Mouse (Mus musculus) heart, adult 9 months (tissue): ENCODE results near the gene Sec14l2.
"Not testable (repeated sequence)": the region's sequence is repeated elsewhere in the genome, so short reads cannot be mapped to it uniquely, and the experiment has no call there.

ENCODE experiments used
- DNase-seq, 2 experiments: peaks; one replicate each; pipeline ENCODE4 v3.0.0; 2022; ENCODE audit warnings: low spot score in 2 of 2

The Sec14l2 gene

GRCm38 (mm10) chr11:4133450-4133849 lies 10.2 kb upstream of the Sec14l2 start:
- DNase-seq = no peak

- DNase-seq = not testable (repeated sequence)
Observed at GRCm38 (mm10) chr11:4128461-4128860, 5.2 kb upstream of the Sec14l2 start.

GRCm38 (mm10) chr11:4127059-4127458 lies 3.8 kb upstream of the Sec14l2 start:
- DNase-seq = no peak

GRCm38 (mm10) chr11:4123922-4124321 lies 707 bp upstream of the Sec14l2 start:
- DNase-seq = no peak

GRCm38 (mm10) chr11:4122226-4122625 lies 989 bp downstream of the Sec14l2 start:
- DNase-seq = no peak

- DNase-seq = no peak
Observed at GRCm38 (mm10) chr11:4121691-4122090, 1.5 kb downstream of the Sec14l2 start.

GRCm38 (mm10) chr11:4119635-4120034 lies 3.6 kb downstream of the Sec14l2 start:
- DNase-seq = no peak

GRCm38 (mm10) chr11:4118081-4118921 lies 4.9 kb downstream of the Sec14l2 start:
- DNase-seq = peak; percentile 49 to 60

- no peak for DNase-seq
Observed at GRCm38 (mm10) chr11:4117372-4118071, 5.7 kb downstream of the Sec14l2 start.

- no peak for DNase-seq
Observed at GRCm38 (mm10) chr11:4116458-4117141, 6.6 kb downstream of the Sec14l2 start.

- no peak for DNase-seq
Observed at GRCm38 (mm10) chr11:4115407-4115806, 7.8 kb downstream of the Sec14l2 start.

- DNase-seq = not testable (repeated sequence)
Observed at GRCm38 (mm10) chr11:4114541-4114940, 8.7 kb downstream of the Sec14l2 start.

GRCm38 (mm10) chr11:4113970-4114369 lies 9.2 kb downstream of the Sec14l2 start:
- no peak for DNase-seq

GRCm38 (mm10) chr11:4113496-4113895 lies 9.7 kb downstream of the Sec14l2 start:
- DNase-seq = no peak

GRCm38 (mm10) chr11:4112861-4113260 lies 10.4 kb downstream of the Sec14l2 start:
- no peak for DNase-seq

- DNase-seq = no peak
Observed at GRCm38 (mm10) chr11:4112033-4112432, 11.2 kb downstream of the Sec14l2 start.

- no peak for DNase-seq
Observed at GRCm38 (mm10) chr11:4108691-4109090, 14.5 kb downstream of the Sec14l2 start.

GRCm38 (mm10) chr11:4107901-4108300 lies 15.3 kb downstream of the Sec14l2 start:
- not testable (repeated sequence) for DNase-seq

- no peak for DNase-seq
Observed at GRCm38 (mm10) chr11:4105444-4105843, 17.8 kb downstream of the Sec14l2 start.

- DNase-seq = no peak
Observed at GRCm38 (mm10) chr11:4104989-4105388, 18.2 kb downstream of the Sec14l2 start.

- DNase-seq = no peak
Observed at GRCm38 (mm10) chr11:4103522-4103921, 19.7 kb downstream of the Sec14l2 start.

- no peak for DNase-seq
Observed at GRCm38 (mm10) chr11:4101851-4102250, 21.4 kb downstream of the Sec14l2 start.
